Mouse (Mus musculus): ENCODE measurements around the gene Bco2. TPM values are rescaled to one million over a fixed set of nuclear protein-coding genes. Genes with fewer than 3 reads are reported as not detected.

The Bco2 gene
- polyA plus RNA-seq, 1 experiment: not detected

GRCm38 (mm10) chr9:50537295-50537694, 17.7 kb downstream of the Bco2 start:
- no peaks in the 10 kb centered on the region for H3K27me3 ChIP-seq (ENCODE audit: control insufficient read depth, insufficient read depth, low read length, poor library complexity, severe bottlenecking)
- H3K36me3 ChIP-seq (ENCODE audit: control insufficient read depth, insufficient read depth, low read length, poor library complexity, severe bottlenecking): no peaks in the 10 kb centered on the region
- H3K9ac ChIP-seq (ENCODE audit: low read depth, poor library complexity, severe bottlenecking): no peak overlapping the region
- no peaks in the 10 kb centered on the region for H3K4me1 ChIP-seq (ENCODE audit: control insufficient read depth, insufficient read depth, low read length)
- no peak overlapping the region for H3K27ac ChIP-seq (ENCODE audit: insufficient read depth, low read length)
- no peaks in the 10 kb centered on the region; the same call in 1 of the 2 replicates for H3K9me3 ChIP-seq (replicated peaks; ENCODE audit: control insufficient read depth, insufficient read depth, low read length, poor library complexity, severe bottlenecking)
- TF ChIP-seq POLR2A (IDR thresholded peaks at IDR 0.05; ENCODE audit: insufficient read depth, low read length) (no peak), EP300 (IDR thresholded peaks at IDR 0.05; ENCODE audit: insufficient read depth, low read depth, low read length) (no peak), CTCF (IDR thresholded peaks at IDR 0.05; ENCODE audit: low read depth, low read length) (no peak)
- H3K4me3 ChIP-seq (ENCODE audit: low read depth, low read length): no peak overlapping the region

GRCm38 (mm10) chr9:50536603-50537135, 18.3 kb downstream of the Bco2 start:
- H3K4me3 ChIP-seq (ENCODE audit: low read depth, low read length): no peak overlapping the region
- no peak overlapping the region for H3K9ac ChIP-seq (ENCODE audit: low read depth, poor library complexity, severe bottlenecking)
- no peaks in the 10 kb centered on the region for H3K27me3 ChIP-seq (ENCODE audit: control insufficient read depth, insufficient read depth, low read length, poor library complexity, severe bottlenecking)
- no peaks in the 10 kb centered on the region for H3K36me3 ChIP-seq (ENCODE audit: control insufficient read depth, insufficient read depth, low read length, poor library complexity, severe bottlenecking)
- H3K27ac ChIP-seq (ENCODE audit: insufficient read depth, low read length): no peak overlapping the region
- TF ChIP-seq CTCF (IDR thresholded peaks at IDR 0.05; ENCODE audit: low read depth, low read length) (no peak), POLR2A (IDR thresholded peaks at IDR 0.05; ENCODE audit: insufficient read depth, low read length) (no peak), EP300 (IDR thresholded peaks at IDR 0.05; ENCODE audit: insufficient read depth, low read depth, low read length) (no peak)
- H3K9me3 ChIP-seq (replicated peaks; ENCODE audit: control insufficient read depth, insufficient read depth, low read length, poor library complexity, severe bottlenecking): no peaks in the 10 kb centered on the region
- H3K4me1 ChIP-seq (ENCODE audit: control insufficient read depth, insufficient read depth, low read length): no peaks in the 10 kb centered on the region

- H3K4me1 ChIP-seq (ENCODE audit: control insufficient read depth, insufficient read depth, low read length): no peaks in the 10 kb centered on the region
- H3K36me3 ChIP-seq (ENCODE audit: control insufficient read depth, insufficient read depth, low read length, poor library complexity, severe bottlenecking): no peaks in the 10 kb centered on the region
- no peak overlapping the region for H3K27ac ChIP-seq (ENCODE audit: insufficient read depth, low read length)
- TF ChIP-seq CTCF (IDR thresholded peaks at IDR 0.05; ENCODE audit: low read depth, low read length) (no peak), POLR2A (IDR thresholded peaks at IDR 0.05; ENCODE audit: insufficient read depth, low read length) (no peak), EP300 (IDR thresholded peaks at IDR 0.05; ENCODE audit: insufficient read depth, low read depth, low read length) (no peak)
- H3K4me3 ChIP-seq (ENCODE audit: low read depth, low read length): no peak overlapping the region
- no peaks in the 10 kb centered on the region for H3K9me3 ChIP-seq (replicated peaks; ENCODE audit: control insufficient read depth, insufficient read depth, low read length, poor library complexity, severe bottlenecking)
- H3K9ac ChIP-seq (ENCODE audit: low read depth, poor library complexity, severe bottlenecking): no peak overlapping the region
- no peaks in the 10 kb centered on the region for H3K27me3 ChIP-seq (ENCODE audit: control insufficient read depth, insufficient read depth, low read length, poor library complexity, severe bottlenecking)
Measured at GRCm38 (mm10) chr9:50535930-50536329, 19.1 kb downstream of the Bco2 start.

DNA sequence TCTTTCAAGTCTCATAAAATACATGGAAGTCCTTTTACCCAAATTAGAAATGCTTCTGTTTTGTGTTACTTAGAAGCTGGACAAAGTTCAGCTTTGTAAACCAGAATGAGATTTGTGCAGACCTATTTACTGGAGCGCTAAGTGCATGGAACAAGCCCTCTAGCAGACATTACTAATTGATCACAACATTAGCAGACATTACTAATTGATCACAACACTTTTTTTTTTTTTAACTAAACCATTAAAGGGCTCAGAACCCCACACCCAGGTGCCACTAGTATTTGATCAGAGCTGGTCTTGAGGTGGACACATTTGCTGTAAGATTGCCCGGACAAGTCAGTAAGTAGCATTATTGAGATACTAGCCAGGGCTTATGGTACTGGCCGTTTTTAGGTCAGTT, 21.2 kb downstream of the Bco2 start:
- H3K9ac ChIP-seq (ENCODE audit: low read depth, poor library complexity, severe bottlenecking): no peak overlapping the region
- TF ChIP-seq POLR2A (IDR thresholded peaks at IDR 0.05; ENCODE audit: insufficient read depth, low read length): no peak

GRCm38 (mm10) chr9:50533328-50533727, 21.7 kb downstream of the Bco2 start:
- H3K36me3 ChIP-seq (ENCODE audit: control insufficient read depth, insufficient read depth, low read length, poor library complexity, severe bottlenecking): no peaks in the 10 kb centered on the region
- H3K4me3 ChIP-seq (ENCODE audit: low read depth, low read length): no peak overlapping the region
- H3K9ac ChIP-seq (ENCODE audit: low read depth, poor library complexity, severe bottlenecking): no peak overlapping the region
- H3K27ac ChIP-seq (ENCODE audit: insufficient read depth, low read length): no peak overlapping the region
- no peaks in the 10 kb centered on the region for H3K4me1 ChIP-seq (ENCODE audit: control insufficient read depth, insufficient read depth, low read length)
- no peak for TF ChIP-seq EP300 (IDR thresholded peaks at IDR 0.05; ENCODE audit: insufficient read depth, low read depth, low read length)
- no peak for TF ChIP-seq POLR2A (IDR thresholded peaks at IDR 0.05; ENCODE audit: insufficient read depth, low read length)
- TF ChIP-seq CTCF (IDR thresholded peaks at IDR 0.05; ENCODE audit: low read depth, low read length): no peak
- no peaks in the 10 kb centered on the region for H3K27me3 ChIP-seq (ENCODE audit: control insufficient read depth, insufficient read depth, low read length, poor library complexity, severe bottlenecking)
- H3K9me3 ChIP-seq (replicated peaks; ENCODE audit: control insufficient read depth, insufficient read depth, low read length, poor library complexity, severe bottlenecking): no peaks in the 10 kb centered on the region

More for the DNA sequence above, 21.2 kb downstream of the Bco2 start:
- no peaks in the 10 kb centered on the region for H3K4me1 ChIP-seq (ENCODE audit: control insufficient read depth, insufficient read depth, low read length)
- no peaks in the 10 kb centered on the region for H3K36me3 ChIP-seq (ENCODE audit: control insufficient read depth, insufficient read depth, low read length, poor library complexity, severe bottlenecking)
- no peak overlapping the region for H3K4me3 ChIP-seq (ENCODE audit: low read depth, low read length)
- no peaks in the 10 kb centered on the region for H3K9me3 ChIP-seq (replicated peaks; ENCODE audit: control insufficient read depth, insufficient read depth, low read length, poor library complexity, severe bottlenecking)
- no peak overlapping the region for H3K27ac ChIP-seq (ENCODE audit: insufficient read depth, low read length)
- no peaks in the 10 kb centered on the region for H3K27me3 ChIP-seq (ENCODE audit: control insufficient read depth, insufficient read depth, low read length, poor library complexity, severe bottlenecking)

DNA sequence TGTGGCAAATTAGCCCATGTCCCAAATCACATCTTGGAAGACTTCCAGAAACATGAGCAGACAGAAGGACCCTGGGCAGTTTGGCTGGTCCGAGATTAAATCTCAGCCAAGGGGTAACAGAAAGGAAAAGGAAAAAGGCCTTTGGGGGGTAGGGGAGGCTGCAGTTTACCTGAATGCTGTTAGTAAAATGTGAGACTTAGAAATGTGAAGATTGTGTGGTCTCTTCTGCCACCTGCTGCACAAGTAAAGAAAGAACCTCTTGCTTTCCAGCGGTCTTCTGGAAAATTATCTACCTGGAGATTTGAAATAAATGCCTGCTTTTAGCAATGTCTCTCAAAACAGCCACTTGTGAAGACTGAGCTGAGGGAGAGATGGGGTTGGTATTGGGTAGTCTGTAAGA, 24.1 kb downstream of the Bco2 start:
- Histone ChIP-seq H3K4me3 (ENCODE audit: low read depth, low read length) (no peak overlapping the region), H3K27ac (ENCODE audit: insufficient read depth, low read length) (no peak overlapping the region), H3K27me3 (ENCODE audit: control insufficient read depth, insufficient read depth, low read length, poor library complexity, severe bottlenecking) (no peaks in the 10 kb centered on the region), H3K9me3 (replicated peaks; ENCODE audit: control insufficient read depth, insufficient read depth, low read length, poor library complexity, severe bottlenecking) (no peaks in the 10 kb centered on the region), H3K36me3 (ENCODE audit: control insufficient read depth, insufficient read depth, low read length, poor library complexity, severe bottlenecking) (no peaks in the 10 kb centered on the region), H3K9ac (ENCODE audit: low read depth, poor library complexity, severe bottlenecking) (no peak overlapping the region), H3K4me1 (ENCODE audit: control insufficient read depth, insufficient read depth, low read length) (no peaks in the 10 kb centered on the region)
- TF ChIP-seq CTCF (IDR thresholded peaks at IDR 0.05; ENCODE audit: low read depth, low read length) (no peak), EP300 (IDR thresholded peaks at IDR 0.05; ENCODE audit: insufficient read depth, low read depth, low read length) (no peak), POLR2A (IDR thresholded peaks at IDR 0.05; ENCODE audit: insufficient read depth, low read length) (no peak)

Data from ES-Bruce4 (cell line).